Mouse (Mus musculus): ENCODE measurements around the gene Gpr141. TPM values are rescaled to one million over a fixed set of nuclear protein-coding genes. Genes with fewer than 3 reads are reported as not detected.

Gpr141 gene
- polyA plus RNA-seq, 1 experiment from 2014 or later, result 6.4 TPM

Other genes starting within 250 kb of the Gpr141 start
- gene Epdr1, start 204.3 kb downstream of the Gpr141 start, polyA plus RNA-seq (2018), result 0.23 to 0.67 TPM (median 0.46 TPM) in 3 replicates
- gene Sfrp4, start 201.2 kb downstream of the Gpr141 start, polyA plus RNA-seq (2018), result not detected in 3 replicates
- not detected in 3 replicates for gene Nme8, start 126.5 kb downstream of the Gpr141 start, polyA plus RNA-seq (2018)

Measured in macrophage (primary cell).